Mouse (Mus musculus) yolk sac, embryonic 10.5 days (tissue): ENCODE measurements at regions not wholly inside any gene's neighbourhood (a gene's known extent, or its start where the extent isn't known, plus 50 kb on each side); places are given as distances from the start of the nearest gene placed in this dataset.

Experiments used
- DNase-seq: peaks from one replicate; pipeline ENCODE4 v3.0.0-alpha.2; 2017; ENCODE audit warnings: low spot score

DNA sequence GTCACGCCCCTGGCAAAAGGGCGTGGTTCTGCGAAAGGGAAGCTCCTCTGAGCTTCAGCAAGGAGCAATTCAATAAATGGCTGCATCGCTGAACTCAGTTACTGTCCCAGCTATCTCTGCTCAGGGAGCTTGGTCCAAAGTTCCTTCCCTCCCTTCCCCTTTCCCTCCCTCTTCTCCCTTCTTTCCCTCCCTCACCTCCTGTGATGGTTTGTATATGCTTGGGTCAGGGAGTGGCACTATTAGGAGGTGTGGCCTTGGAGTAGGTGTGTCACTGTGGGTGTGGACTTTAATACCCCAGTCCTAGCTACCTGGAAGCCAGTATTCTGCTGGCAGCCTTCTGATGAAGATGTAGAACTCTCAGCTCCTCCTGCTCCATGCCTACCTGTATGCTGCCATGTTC lies 120.5 kb downstream of the Erv3 start:
- DNase-seq = no peak

DNA sequence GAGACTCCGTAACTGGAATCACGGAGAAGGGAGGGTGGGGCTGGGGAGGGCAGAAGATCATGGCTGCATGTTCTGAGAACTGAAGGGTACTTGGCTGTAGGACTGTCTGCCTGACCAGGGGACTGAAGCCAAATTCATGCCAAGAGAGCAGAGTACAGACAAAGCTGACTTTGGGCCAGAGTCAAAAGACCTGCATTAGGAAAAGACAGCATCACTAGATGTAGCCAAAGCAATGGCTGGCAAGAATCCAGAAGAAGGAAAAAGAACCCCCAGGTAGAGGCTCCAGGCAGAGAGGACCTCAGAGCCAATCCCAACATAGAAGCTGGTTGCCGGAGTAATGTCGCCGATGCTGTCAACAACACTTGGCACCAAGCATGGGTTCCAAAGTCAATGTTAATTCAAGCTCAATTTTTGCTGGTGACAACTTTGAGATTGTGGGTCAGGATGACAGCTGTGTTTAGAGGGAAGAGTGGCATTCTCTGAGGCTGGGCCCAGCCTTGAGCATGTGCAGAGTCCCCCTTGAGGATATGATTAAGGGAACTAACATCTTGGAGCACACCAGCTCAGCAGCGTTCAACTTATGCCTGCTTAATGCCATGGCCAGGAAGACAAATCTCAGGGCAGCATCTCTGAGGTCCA lies 124.7 kb downstream of the Erv3 start:
- DNase-seq = no peak

DNA sequence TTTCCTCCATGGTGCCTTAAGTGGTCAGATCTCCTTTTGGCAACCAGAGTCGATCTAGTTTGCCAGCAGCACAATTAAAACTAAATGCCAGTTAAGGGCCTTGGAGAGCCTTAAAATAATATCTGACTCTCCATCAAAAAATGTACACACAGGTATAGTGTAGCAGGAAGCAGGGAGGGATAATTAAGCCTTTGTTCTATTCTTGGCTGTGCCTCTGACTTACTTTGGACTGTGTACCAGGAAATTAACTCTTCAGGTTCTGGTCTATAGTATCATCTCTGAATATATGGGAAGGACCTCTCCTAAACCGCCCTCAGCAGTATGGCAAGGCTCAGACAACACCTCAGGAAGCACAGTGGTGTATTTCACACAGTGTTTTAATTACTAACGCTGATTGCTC lies 133.0 kb downstream of the Erv3 start:
- no peak for DNase-seq

GRCm38 (mm10) chr2:131721631-131722545 lies 137.7 kb downstream of the Erv3 start:
- no peak for DNase-seq

- DNase-seq = no peak
These were observed 142.0 kb downstream of the Erv3 start for GRCm38 (mm10) chr2:131717561-131717960.

- no peak for DNase-seq
These were observed 142.7 kb downstream of the Erv3 start for GRCm38 (mm10) chr2:131716841-131717240.

DNA sequence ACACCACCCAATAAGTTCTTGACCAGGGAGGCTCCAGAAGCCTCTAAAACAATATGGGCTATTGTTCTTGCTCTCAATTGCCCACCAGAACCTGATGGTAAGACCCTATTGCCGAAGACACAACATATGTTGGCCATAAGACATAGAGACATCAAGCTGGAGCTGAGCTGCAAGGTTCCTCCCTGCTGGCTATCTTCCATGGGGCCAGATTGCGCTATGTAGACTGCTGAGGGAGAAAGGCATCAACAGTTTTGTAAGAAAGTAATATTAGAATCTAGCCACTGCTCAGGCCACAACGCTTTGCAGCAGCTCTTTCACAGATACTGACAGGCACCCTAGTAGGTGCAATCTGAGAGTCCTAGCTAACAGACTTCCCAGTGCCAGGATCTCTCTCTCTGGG lies 144.2 kb downstream of the Erv3 start:
- DNase-seq = no peak

- DNase-seq = peak; percentile 31
These were observed 147.7 kb downstream of the Erv3 start for GRCm38 (mm10) chr2:131711886-131712285.

DNA sequence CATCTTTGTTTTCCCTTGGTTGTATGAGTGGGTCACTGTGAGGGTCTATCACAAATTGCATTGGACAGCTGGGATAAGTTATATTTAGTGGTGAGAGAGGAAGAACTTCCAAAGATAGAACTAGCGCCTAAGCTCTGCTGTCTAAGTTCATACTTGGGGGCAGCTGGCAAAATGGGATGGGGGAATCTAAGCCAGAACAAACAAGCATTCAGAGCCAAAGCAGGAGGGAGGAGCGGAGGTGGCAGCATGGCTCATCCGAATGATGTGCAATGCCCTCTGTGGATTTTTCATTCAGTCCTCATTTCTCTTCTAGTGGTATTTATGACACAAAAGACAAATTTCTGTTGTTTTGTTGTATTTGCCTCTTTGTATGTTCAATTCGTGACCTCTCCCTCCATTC lies 144.5 kb upstream of the Adra1d start:
- no peak for DNase-seq

GRCm38 (mm10) chr2:131704406-131704805 lies 142.3 kb upstream of the Adra1d start:
- DNase-seq = no peak

- DNase-seq = no peak
These were observed 140.1 kb upstream of the Adra1d start for GRCm38 (mm10) chr2:131702146-131702545.

GRCm38 (mm10) chr2:131699798-131700197 lies 137.7 kb upstream of the Adra1d start:
- DNase-seq = no peak

- DNase-seq = no peak
These were observed 136.2 kb upstream of the Adra1d start for GRCm38 (mm10) chr2:131698008-131698965.

GRCm38 (mm10) chr2:131696307-131696706 lies 134.2 kb upstream of the Adra1d start:
- DNase-seq = no peak

- no peak for DNase-seq
These were observed 127.9 kb upstream of the Adra1d start for GRCm38 (mm10) chr2:131689996-131690395.

DNA sequence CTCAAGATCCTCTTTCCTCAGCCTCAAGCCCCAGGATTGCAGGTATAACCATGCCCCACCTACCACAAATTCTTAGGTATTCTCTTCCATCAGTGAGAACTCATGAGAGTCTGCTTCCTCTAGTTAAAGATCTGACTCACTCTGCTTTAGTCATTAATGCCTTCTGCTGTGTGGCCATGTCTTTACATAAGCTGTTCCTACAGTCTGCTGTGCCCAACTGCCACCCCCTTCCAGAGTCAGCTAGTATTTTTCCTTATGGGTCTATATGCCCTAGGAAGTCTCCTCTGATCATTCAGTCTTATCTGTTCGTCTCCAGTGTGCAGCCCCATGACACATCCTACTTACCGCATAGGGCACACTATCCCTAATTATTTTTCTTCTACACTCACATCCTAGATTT lies 126.2 kb upstream of the Adra1d start:
- no peak for DNase-seq

DNA sequence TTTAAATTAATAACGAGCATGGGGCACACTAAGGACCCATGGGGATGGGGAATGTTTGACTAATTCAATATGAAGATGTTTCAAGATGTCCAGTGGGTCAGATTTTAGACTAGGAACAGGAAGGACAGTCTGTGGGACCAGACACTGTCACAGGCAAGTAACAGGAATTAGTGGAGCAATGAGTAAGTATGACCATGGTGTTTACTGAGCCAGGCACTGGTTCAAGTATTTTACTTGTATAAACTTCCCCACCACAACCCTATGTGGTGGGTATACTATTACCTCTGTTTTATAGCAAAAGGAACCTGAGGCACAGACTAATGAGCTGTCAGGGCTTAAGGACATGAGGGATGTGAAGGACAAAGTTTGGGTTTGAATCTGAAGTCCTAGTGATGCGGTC lies 125.4 kb upstream of the Adra1d start:
- DNase-seq = no peak

DNA sequence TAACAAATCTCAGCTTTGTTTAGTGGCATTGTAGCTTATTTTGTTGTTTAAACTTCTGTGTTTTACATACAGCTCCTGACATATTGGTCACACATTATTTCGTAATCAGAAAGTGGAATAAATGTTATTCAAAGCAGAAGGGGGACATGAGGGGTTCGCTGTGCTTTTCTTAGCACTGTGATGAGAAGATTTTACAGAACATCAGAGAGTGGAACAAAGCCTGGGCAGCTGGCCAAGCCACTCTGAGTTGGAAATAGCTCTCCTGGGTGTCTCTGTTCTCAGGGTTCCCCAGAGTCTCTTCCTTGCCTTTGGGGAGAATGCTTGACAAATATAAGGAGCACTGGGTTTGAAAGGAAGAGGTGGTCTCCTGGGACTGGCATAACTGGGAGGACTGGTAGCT lies 124.7 kb upstream of the Adra1d start:
- DNase-seq = no peak

- DNase-seq = no peak
These were observed 123.2 kb upstream of the Adra1d start for GRCm38 (mm10) chr2:131685326-131685725.

DNA sequence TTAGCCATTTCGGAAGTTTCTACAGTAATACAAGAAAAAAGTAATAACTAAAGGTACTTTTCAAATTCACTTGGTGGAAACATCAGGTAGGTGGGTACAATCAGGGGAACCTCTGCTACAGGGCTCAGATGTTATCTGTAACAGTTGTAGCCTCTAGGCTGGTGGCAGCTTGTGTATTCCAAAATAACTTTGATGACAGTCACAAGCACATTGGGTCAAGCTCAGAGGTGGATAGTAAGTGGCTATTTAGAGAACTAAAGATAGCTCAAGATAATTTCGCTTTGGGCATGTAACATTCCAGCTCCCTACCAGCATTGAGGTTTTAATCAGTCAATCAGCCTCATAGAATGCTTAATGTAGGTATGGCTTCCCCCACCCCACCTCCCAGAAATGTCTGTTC lies 121.7 kb upstream of the Adra1d start:
- no peak for DNase-seq

GRCm38 (mm10) chr2:131678484-131678883 lies 116.4 kb upstream of the Adra1d start:
- no peak for DNase-seq

DNA sequence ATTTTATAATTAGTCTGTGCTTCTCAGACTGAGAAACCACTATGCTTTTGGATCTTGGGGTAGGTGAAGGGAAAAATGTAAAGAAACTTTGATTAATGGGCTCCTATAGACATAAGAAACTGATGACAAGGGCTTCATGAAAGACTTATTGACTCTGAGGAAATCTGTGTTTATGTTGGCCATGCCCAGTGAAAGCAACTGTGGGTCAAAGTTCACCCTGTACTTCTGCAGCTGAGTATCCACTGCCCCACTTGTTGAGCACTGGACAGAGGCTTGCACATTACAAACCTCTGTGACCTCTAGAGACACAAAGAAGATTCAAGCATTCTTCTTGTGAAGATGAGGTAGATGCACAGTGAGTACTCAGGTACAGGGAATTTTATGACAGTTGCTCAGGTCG lies 114.7 kb upstream of the Adra1d start:
- no peak for DNase-seq
